Mouse (Mus musculus): ENCODE results near the gene Qars.

Qars gene

DNA sequence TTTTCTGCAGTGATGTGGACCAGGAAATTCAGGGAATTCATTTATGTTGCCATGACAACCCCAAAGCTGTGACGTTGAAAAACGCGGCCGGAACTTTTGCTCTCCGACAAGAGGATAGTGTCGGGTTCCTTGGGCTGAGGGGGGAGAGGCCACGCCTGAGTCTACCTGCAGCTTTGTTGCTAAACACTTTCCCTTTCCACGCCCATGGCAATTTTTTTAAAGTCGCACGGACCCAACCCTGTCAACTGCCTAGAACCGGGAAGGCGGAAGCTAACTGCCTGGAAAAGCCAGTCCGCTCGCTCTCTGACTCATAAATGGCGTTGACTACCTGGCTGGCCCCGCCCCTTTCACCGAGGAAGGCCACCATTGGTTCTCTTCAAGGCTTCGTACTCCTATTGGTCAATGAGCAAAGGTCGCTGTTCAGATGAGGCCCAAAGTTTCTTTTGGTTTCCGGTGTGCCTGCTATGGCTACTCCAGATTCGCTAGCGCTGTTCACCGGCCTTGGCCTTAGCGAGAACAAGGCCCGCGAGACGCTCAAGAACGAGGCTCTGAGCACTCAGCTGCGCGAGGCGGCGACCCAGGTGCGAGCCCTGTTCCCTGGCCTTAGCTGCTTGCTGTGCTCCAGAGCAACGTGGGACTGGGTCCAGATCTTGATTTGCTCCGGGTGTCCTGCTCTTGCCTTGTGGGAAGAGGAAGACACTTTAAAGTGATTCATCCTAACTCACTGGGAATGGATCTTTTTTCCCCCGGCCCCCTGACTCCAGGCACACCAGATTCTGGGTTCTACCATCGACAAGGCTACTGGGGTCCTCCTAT, at the start of gene Qars:
Qars (plus strand) TSS at position 88 of the 816 bp plus-strand sequence.
- peak; percentile 90 for DNase-seq (ENCODE audit: low spot score)

DNA sequence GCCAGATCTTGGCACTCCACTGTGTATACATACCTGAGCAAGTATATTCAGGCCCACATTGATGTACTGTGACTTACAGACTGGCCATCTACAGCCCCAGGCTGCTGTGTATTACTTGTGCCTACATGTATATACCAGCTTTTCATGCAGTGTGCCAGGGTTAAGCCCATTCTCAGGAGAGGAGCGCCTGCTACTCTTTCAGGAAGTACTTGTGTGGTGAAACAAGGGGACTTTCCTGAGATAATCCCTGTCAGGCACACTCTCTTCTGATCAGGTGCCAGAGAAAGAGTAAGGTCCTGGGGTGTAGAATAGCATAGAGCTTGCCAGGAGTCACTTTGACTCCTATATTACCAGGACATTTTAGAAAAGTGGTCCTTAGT, 47.6 kb upstream of the Qars start:
- no peak for DNase-seq (ENCODE audit: low spot score)

DNA sequence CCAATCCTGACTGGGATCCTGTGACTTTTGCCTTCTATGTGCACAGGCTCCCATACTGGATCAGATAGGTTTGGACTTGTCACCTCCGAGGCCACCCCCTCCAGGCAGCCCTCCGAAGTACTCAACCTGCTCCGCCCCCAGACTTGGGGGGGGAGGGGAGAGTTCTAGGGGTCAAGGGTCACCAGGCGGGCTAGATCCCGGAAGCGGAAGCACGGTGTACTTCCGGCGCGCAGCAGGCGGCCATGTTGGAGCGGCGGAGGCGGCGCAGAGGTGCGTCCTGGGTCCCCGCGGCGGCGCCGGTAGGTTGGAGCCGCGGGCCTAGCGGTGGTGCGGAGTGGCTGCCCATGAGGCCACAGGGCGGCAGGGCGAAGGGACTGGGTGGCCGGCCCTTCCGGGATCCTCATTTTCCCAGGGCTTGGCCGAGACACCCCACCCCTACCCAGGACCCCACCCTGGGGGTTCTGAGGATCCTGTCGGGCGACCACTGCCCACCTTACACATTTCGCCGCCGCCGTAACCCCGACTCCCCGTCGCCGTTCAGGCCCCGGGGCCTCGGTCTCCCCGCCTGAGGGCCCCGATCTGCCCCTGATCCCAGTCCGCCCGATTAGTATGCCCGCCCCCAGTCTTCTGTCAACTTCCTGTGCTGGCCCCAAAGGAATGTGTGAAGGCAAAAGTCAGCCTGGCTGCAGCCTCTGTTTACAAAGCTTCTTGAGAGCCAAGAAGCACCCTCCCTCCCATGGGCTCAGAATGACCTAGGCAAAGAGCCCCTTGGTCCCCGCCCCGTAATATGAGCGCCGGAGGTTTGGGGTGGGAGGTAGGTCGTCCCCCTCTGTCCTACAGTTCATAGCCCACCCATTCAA, 47.0 kb upstream of the Qars start, which contains the start of gene Ccdc71:
Ccdc71 (plus strand) TSS at position 209 of the 860 bp plus-strand sequence.
- DNase-seq (ENCODE audit: low spot score), result peak; percentile 84

DNA sequence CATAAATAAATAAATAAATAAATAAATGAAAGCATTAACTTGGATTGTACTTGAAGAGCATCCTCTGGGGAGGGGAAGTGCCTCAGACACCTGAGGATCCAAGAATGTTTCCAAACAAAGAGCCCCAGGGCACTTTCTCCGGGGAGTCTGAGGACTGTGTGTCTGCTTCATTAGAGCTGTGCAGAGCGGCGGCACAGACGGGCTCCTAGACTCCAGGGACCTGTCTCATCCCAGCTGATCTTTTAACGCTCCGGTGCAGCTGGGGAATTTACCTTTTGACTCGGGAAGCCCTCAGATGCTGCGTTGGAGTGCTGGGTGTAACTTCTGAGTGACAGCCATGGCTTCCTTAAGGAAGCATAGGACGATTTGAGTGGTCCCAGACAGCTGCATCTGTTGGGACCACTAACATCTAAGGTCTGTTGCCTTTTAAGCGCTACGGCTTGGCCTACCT, 46.3 kb upstream of the Qars start, which contains the start of gene Klhdc8b:
Klhdc8b (minus strand) TSS at position 401 of the 451 bp plus-strand sequence.
- no peak for DNase-seq (ENCODE audit: low spot score)

DNA sequence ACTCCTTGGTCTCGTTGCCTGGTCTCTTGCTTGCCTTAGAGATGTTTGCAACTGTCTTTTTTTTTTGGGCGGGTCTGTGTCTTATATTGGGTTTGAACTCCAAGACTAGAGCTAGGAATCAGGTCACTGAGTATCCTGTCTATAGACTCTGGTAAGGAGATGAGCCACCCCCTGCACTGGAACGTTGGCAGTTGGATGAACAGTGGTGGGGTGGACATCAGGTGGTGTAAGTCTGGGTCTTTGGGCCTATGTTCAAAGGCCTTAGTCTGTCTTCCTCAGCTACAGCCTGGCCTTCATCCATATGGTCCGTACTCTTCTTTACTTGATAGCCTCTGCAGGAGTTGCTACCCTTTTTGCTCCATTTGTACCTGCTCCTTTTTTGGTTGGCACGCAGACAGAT, 45.8 kb upstream of the Qars start:
- DNase-seq (ENCODE audit: low spot score), result no peak

DNA sequence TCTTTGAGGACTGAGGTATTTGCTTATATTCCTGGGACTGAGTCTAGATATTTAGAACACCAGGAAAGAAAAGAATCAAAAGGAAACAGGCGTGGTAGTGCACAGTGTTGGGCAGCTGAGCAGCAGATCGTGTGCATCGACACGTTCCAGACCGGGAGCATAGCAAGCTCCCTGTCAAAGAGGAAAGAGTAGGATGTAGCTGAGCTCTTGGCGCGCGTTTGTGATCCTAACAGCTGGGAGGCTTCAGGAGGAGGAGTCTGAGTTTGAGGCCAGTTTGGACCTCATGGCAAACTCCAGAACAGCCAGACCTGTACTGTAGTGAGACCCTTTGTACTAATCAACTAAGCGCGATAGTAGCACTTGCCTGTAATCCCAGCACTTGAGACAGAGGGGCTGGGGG, 45.3 kb upstream of the Qars start:
- no peak for DNase-seq (ENCODE audit: low spot score)

DNA sequence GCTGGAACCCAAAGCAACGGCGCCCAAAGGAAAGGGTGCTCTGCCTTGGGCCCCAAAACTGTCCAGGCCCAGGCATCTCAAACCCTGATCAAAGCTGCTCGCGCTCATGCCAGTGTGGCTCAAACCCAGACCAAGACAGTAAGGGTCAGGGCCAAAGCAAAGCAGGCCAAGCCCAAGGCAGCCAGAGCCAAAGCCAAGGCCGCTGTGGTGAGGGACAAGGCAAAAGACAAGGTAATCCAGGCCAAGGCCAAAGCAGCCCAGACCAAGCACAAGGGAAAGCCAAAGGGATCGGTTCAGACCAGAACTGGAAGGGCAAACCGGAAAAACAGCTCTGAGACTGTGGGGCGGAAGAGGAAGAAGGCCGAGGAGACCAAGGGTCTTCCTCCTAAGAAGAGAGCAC, 43.8 kb upstream of the Qars start:
- DNase-seq (ENCODE audit: low spot score), result no peak

DNA sequence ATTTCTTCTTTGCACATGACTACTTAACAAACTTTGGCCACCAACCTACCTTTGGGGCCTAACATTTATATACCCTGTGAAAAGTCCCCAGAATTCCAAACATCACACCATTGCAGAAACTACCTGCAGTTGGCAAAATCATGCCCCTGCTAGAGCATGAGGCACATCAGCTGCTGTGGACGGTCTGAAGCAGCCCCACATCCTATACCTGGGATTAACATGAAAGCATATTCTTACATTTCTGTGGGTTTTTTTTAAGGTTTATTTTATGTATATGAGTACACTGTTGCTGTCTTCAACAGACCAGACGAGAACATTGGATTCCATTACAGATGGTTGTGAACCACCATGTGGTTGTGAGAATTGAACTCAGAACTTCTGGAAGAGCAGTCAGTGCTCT, 41.3 kb upstream of the Qars start:
- DNase-seq (ENCODE audit: low spot score), result no peak

DNA sequence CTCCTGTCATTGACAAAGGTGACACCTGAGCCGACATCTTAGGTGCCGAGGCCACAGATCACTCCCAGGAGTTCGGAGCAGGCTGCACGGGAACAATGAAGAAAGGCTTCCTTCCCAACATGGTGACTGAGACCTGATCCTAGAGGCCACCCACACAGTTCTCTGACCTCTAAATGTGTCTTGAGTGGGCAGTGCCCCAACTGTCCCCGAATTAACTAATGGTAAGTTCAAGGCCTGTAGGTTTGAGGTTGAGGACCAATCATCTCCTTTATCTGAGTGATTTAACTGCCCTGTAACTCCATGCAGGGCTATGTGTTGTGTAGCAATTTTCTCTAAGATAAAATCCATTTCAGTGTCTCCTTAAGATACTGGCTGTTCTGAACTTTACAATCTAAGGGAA, 38.1 kb upstream of the Qars start:
- no peak for DNase-seq (ENCODE audit: low spot score)

DNA sequence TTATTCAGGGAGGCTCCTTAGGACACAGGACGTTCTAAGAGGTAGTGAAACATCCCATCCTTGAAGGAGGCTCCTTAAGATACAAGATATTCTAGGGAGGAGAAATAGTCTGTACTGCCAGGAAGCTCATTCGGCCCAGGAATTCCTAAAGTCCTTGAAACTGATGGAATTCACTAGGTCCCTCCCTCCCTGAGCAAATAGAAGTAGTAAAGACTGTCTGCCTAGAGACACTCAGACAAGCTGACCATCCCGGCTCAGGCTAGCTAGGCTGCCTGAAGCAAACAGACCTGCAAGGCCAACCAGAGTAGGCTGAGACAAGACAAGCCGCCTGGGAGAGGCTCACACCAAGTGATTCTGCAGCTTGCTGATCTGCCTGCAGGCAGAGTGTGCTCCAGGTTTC, 37.7 kb upstream of the Qars start:
- DNase-seq (ENCODE audit: low spot score), result no peak

DNA sequence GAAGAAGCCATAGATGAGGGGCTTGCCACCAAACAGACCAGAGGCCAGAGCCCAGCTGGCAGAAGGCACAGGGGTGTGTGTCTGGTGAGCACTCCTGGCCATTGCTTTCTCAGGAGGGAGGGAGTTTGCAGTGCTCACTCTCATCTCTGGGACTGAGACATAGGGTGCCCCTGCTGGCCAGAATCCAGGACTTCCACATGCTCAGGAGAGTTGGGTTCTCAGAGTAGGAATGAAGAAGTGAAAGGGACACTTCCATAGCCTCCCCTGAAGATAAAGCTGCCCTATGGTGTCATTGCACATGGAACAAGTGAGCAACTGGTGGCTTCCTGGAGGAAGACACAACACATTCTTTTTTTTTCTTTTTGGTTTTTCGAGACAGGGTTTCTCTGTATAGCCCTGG, 33.0 kb upstream of the Qars start:
- no peak for DNase-seq (ENCODE audit: low spot score)

DNA sequence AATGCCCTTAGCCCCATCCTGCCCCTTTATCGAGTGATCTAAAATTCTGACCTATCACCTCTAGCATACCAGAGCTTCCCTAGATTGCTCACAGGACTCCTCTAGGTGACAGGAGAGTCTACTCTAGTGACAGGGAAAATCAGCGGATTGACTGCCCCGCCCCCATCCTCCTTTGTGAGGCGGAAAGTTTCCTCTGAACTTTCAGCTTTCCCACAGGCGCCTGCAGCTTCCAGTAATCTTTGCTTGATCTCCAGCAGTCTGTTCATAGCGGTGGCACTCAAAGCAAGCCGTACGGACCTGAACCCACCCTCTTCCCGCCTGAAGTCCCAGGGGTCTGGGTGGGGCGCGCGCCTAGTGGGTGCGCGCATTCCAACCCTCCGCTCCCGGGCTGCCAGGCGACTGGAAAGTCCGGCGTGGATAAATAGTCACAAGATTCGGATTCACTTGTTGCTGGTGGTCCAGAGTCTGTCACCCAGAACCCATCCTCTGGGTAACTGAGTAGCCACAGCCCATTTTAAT, 28.8 kb upstream of the Qars start:
- DNase-seq (ENCODE audit: low spot score), result peak; percentile 80

DNA sequence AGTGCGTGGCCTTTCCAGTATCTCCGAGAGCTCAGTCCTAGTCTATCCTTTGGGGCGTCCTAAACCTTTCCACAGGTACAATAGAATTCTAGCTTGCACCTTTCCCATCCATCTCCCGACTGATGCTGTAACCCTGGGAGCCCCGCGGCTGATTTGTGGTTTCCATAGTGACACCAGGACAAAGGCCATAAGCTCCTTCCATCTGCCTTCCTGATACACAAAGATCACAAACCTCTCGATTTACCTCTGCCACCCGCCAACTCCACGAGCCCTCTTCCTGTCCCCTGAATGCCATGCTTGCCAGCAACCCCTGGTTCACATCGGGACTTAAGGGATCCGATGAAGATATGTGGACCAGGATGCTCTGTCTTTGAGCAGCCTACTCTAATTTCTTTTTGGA, 28.3 kb upstream of the Qars start:
- no peak for DNase-seq (ENCODE audit: low spot score)

DNA sequence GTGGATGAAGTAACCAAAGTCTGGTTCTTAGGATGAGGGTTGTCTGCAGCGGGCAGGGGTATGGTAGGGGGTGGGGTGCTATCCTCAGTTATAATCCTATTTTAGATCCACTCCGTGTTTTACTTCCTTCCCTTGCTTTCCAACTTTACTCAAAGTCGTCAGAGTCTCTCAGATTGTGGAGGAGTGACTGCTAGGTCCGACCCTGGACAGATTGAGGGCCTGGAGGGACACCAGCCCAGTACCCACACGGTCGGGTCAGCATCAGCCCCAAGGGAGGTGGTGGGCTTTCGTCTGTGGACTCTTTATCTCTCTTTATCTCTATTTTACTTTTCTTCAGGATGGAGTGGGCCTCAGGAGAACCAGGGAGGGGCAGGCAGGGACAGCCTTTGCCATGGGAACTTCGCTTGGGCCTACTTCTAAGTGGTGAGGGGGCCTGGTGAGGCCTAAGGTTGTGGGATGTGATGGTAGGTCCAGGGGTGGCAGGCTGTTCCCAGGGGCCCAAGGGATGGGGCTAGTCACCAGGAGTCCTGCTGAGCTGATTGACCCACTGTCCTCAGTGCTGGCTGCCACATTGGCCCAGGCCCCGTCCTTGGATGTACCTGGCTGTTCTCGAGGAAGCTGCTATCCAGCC, 27.7 kb upstream of the Qars start, which contains the start of gene Lamb2:
Lamb2 (plus strand) TSS at position 16 of the 631 bp plus-strand sequence.
- DNase-seq (ENCODE audit: low spot score), result peak; percentile 43

DNA sequence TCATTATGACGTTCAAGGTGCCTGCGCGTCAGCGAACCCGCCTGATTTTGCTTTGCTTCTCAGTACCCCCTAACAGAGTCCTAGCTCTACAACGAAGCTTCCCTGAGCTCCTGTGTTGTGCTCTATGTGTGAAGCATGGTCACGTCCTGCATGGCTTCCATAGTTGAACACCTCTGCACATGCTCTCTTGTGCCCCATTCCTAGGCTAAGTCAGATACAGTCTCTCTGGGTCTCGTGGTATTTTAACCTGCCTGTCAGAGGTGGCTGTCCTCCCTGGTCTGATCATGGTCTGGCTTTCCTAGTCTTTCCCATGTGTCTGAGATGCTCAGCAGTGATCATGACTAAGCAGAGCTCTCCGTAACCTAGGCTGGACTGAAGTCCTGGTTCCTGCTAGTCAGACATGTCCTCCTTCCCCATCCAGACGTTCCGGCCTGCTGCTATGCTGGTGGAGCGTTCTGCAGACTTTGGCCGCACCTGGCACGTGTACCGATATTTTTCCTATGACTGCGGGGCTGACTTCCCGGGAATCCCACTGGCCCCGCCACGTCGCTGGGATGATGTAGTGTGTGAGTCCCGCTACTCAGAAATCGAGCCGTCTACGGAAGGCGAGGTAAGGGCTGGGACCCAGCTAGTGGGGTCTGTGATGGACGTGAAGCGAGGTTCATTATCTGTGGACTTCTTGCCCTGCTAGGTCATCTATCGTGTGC, 26.5 kb upstream of the Qars start:
- no peak for DNase-seq (ENCODE audit: low spot score)

DNA sequence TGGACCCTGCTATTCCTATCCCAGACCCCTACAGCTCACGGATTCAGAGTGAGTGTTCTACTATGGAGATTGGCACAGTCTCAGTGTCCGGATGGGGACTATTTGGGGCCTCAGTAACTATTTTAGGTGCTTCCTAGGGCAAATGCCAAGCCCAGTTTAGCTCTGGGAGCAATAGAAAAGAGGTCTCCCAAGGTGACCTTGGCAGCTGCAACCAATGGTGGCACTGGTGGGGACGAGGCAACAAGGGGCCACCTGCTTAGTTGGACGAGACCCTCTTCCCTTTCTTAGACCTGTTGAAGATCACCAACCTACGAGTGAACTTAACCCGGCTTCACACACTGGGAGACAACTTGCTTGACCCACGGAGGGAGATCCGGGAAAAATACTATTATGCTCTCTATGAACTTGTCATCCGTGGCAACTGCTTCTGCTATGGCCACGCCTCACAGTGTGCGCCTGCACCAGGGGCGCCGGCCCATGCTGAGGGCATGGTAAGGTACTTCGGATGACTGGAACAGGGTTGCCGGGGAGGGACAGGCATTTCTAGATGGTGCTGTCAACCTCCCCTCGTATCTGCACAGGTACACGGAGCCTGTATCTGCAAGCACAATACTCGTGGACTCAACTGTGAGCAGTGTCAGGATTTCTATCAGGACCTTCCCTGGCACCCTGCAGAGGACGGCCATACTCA, 25.8 kb upstream of the Qars start:
- no peak for DNase-seq (ENCODE audit: low spot score)

DNA sequence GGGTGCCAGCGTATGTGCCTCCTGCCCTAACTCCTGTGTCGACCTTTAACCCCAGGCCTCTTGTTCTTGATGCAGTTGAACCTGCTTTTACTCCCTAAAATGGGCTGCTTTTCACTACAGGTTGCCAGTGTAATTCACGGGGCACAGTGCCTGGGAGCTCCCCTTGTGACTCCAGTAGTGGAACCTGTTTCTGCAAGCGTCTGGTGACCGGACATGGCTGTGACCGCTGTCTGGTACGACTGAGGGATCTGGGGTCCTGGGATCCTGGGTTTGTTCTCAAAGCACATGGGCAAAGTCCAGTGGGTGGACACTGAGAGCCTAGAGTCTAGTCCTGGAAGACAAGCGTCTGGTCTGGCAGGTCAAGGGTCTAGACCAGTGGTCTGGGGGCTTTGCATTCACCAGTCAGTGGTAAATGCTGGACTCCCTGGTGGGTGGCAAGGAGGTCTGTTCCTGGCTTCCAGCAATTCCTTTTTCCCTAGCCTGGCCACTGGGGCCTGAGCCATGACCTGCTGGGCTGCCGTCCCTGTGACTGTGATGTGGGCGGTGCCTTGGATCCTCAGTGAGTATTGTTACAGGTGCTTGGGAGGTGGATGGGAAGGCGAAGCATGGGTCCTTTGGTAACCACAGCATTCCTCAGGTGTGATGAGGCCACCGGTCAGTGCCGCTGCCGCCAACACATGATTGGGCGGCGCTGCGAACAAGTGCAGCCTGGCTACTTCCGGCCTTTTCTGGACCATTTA, 24.3 kb upstream of the Qars start:
- DNase-seq (ENCODE audit: low spot score), result no peak

DNA sequence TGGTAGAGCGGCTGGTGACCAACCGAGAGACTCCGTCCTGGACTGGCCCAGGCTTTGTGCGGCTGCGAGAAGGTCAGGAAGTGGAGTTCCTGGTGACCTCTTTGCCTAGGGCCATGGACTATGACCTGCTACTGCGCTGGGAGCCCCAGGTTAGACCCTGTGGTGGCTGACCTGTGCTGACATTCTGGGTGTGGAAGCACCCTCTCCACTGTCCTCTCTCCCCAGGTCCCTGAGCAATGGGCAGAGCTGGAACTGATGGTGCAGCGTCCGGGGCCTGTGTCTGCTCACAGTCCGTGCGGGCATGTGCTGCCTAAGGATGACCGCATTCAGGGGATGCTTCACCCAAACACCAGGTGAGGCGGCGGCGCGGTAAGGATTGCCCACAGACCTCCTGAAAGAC, 23.5 kb upstream of the Qars start:
- no peak for DNase-seq (ENCODE audit: low spot score)

DNA sequence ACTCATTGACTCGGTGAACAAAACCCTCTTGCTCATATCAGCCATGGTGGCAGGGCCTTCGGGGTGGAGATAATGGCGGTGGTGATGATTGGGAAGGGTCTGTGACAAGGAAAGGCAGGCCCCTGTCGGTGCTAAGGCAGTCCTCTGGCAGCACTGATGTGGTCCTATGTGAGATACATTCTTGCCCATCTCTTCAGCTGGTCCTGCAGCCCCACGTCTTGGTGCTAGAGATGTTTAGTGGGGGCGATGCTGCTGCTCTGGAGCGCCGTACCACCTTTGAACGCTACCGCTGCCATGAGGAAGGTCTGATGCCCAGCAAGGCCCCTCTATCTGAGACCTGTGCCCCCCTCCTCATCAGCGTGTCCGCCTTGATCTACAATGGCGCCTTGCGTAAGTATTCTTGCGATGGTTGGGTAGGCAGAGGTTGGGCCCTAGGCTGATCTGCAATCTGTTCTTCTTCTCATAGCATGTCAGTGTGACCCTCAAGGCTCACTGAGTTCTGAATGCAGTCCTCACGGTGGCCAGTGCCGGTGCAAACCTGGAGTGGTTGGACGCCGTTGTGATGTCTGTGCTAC, 22.1 kb upstream of the Qars start:
- DNase-seq (ENCODE audit: low spot score), result no peak

DNA sequence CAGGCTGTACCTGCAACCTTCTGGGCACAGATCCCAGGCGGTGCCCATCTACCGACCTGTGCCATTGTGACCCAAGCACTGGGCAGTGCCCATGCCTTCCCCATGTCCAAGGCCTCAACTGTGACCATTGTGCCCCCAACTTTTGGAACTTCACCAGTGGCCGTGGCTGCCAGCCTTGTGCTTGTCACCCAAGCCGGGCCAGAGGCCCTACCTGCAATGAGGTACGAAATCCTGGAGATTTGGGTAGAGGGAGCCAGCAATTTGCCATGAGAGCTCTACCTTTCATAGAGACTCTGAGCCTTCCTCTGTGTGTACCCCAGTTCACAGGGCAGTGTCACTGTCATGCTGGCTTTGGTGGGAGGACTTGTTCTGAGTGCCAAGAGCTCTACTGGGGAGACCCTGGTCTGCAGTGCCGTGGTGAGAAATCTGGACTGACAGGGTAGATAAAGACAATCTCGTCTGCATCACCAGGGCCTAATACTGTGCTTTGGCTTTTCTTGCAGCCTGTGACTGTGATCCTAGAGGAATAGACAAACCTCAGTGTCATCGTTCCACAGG, 20.5 kb upstream of the Qars start:
- no peak for DNase-seq (ENCODE audit: low spot score)

Measured in ovary, postnatal 36 days (tissue).